ENCODE assay signal across 16 mouse cellular contexts in genomic region chr5:105872916-105873315, GRCm38 (mm10).
"Had no signal": no experiment of that assay in that cellular context is flagged by ENCODE, and none has a peak within 500 bp of the region (broad histone marks: within the 10 kb centered on the region; RNA-seq: fewer than 3 reads in every experiment).

No protein-coding gene starts in this region.

- DNase-seq: kidney, postnatal 25 days; layer of hippocampus, adult 9-11 months; liver, embryonic 13.5 days; lung, adult 2 months; lung, postnatal 14 days; lung, postnatal 4 days; midbrain, embryonic 14.5 days; retina, postnatal 1 day; right cerebral cortex, postnatal 25 days; spleen, adult 18-20 months; thymus, postnatal 4 days had no signal

- H3K4me2 ChIP-seq: liver, embryonic 13.5 days; midbrain, embryonic 11.5 days; neural tube, embryonic 12.5 days; stomach, embryonic 15.5 days had no signal

- H3K9me3 ChIP-seq: liver, embryonic 13.5 days; neural tube, embryonic 12.5 days; stomach, embryonic 15.5 days had no signal

- H3K9ac ChIP-seq: liver, embryonic 13.5 days; neural tube, embryonic 12.5 days; stomach, embryonic 15.5 days had no signal

- H3K27me3 ChIP-seq: neural tube, embryonic 12.5 days; stomach, embryonic 15.5 days had no signal

- H3K4me3 ChIP-seq: layer of hippocampus, adult 2 months; liver, embryonic 13.5 days; neural tube, embryonic 12.5 days; stomach, embryonic 15.5 days had no signal

- H3K27ac ChIP-seq: kidney, postnatal 0 days; layer of hippocampus, adult 2 months; liver, embryonic 13.5 days; neural tube, embryonic 12.5 days; stomach, embryonic 15.5 days had no signal

- H3K36me3 ChIP-seq: liver, embryonic 13.5 days; neural tube, embryonic 12.5 days; stomach, embryonic 15.5 days had no signal
